Mouse (Mus musculus) CH12.LX (cell line): Measurements from ENCODE around the gene Cacna2d1. TPM values are rescaled to one million over a fixed set of nuclear protein-coding genes. Genes with fewer than 3 reads are reported as not detected.

ENCODE experiments used
- DNase-seq: peaks from one replicate; pipeline ENCODE4 v3.0.0-alpha.2; 2013; ENCODE audit errors: extremely low read depth
- H3K27ac ChIP-seq: 2 replicates; pipeline ENCODE4 v1.5.1; 2012; ENCODE audit warnings: low read depth, mild to moderate bottlenecking, control low read depth, moderate library complexity; ENCODE audit not compliant: insufficient read depth
- H3K27me3 ChIP-seq: replicated peaks from 2 replicates; pipeline ENCODE3; 2012; ENCODE audit warnings: inconsistent platforms
- H3K36me3 ChIP-seq, 2 experiments: replicated peaks in 1 of 2; 2 replicates each; pipeline versions ENCODE3 to v1.6.1; 2012; ENCODE audit warnings: inconsistent platforms in 1 of 2, low read length in 1 of 2, mild to moderate bottlenecking in 1 of 2, mixed read lengths in 1 of 2, moderate library complexity in 1 of 2; ENCODE audit not compliant: control insufficient read depth in 1 of 2, insufficient read depth in 1 of 2
- H3K4me1 ChIP-seq, 2 experiments: 2 replicates each; pipeline ENCODE4 v1.6.1; 2012; ENCODE audit warnings: inconsistent platforms in 1 of 2, moderate library complexity in 1 of 2; ENCODE audit not compliant: insufficient read depth in 2 of 2, control insufficient read depth in 1 of 2
- H3K4me2 ChIP-seq: 2 replicates; pipeline ENCODE4 v1.6.1; 2012; ENCODE audit warnings: low read depth, mild to moderate bottlenecking, control low read depth; ENCODE audit not compliant: poor library complexity, insufficient read depth, severe bottlenecking
- H3K4me3 ChIP-seq, 3 experiments: fragments of 150-350 bp in 1 of 3; sonication (generic) in 1 of 3; replicated peaks in 1 of 3; 2 replicates each; pipeline versions ENCODE3 to v1.5.1; 2011 to 2012; ENCODE audit warnings: low read depth in 2 of 3, low read length in 2 of 3, mild to moderate bottlenecking in 2 of 3, moderate library complexity in 2 of 3, control low read depth in 1 of 3, improper control_type of control experiment in 1 of 3, inconsistent platforms in 1 of 3, mixed read lengths in 1 of 3; ENCODE audit not compliant: poor library complexity in 1 of 3
- H3K79me2 ChIP-seq: replicated peaks from 2 replicates; pipeline ENCODE4 v1.6.1; 2012; ENCODE audit warnings: mild to moderate bottlenecking, moderate library complexity; ENCODE audit not compliant: control insufficient read depth, poor library complexity, insufficient read depth, severe bottlenecking; ENCODE audit errors: extremely low read depth
- H3K9ac ChIP-seq: 2 replicates; pipeline ENCODE4 v1.6.1; 2012; ENCODE audit warnings: low read depth, mild to moderate bottlenecking, control low read depth, moderate library complexity; ENCODE audit not compliant: insufficient read depth
- H3K9me3 ChIP-seq: replicated peaks from 2 replicates; pipeline ENCODE3; 2012; ENCODE audit warnings: low read length, inconsistent platforms, mixed read lengths
- BHLHE40 ChIP-seq: IDR thresholded peaks from 2 replicates; pipeline ENCODE4 v1.6.1; 2011; ENCODE audit warnings: mild to moderate bottlenecking, low read depth, low read length, improper control_type of control experiment
- CHD2 ChIP-seq: IDR thresholded peaks from 2 replicates; pipeline ENCODE4 v1.6.1; 2011; ENCODE audit warnings: low read length, improper control_type of control experiment
- CTCF ChIP-seq, 2 experiments: IDR thresholded peaks in 1 of 2; conservative IDR thresholded peaks in 1 of 2; 2 replicates each; pipeline ENCODE4 v1.5.1; 2011 to 2012; ENCODE audit warnings: low read depth in 2 of 2, low read length in 2 of 2, improper control_type of control experiment in 1 of 2, inconsistent platforms in 1 of 2, mild to moderate bottlenecking in 1 of 2, moderate library complexity in 1 of 2
- E2F4 ChIP-seq: IDR thresholded peaks from 2 replicates; pipeline ENCODE4 v1.6.1; 2011; ENCODE audit warnings: low read depth, low read length, improper control_type of control experiment; ENCODE audit not compliant: insufficient replicate concordance
- ELF1 ChIP-seq: IDR thresholded peaks from 2 replicates; pipeline ENCODE4 v1.6.1; 2014; ENCODE audit warnings: low read depth, mild to moderate bottlenecking, inconsistent platforms, low read length, improper control_type of control experiment
- EP300 ChIP-seq: IDR thresholded peaks from 2 replicates; pipeline ENCODE4 v1.6.1; 2011; ENCODE audit warnings: low read length, improper control_type of control experiment
- ETS1 ChIP-seq: conservative IDR thresholded peaks from 2 replicates; pipeline ENCODE4 v1.6.1; 2012; ENCODE audit warnings: low read depth, mild to moderate bottlenecking, inconsistent platforms, low read length, improper control_type of control experiment, moderate library complexity
- GABPA ChIP-seq: IDR thresholded peaks from 2 replicates; pipeline ENCODE4 v1.6.1; 2012; ENCODE audit warnings: low read depth, low read length, improper control_type of control experiment, inconsistent platforms; ENCODE audit not compliant: insufficient replicate concordance
- HCFC1 ChIP-seq: IDR thresholded peaks from 2 replicates; pipeline ENCODE4 v1.6.1; 2012; ENCODE audit warnings: low read depth, mild to moderate bottlenecking, inconsistent platforms, low read length, improper control_type of control experiment
- JUN ChIP-seq: IDR thresholded peaks from 2 replicates; pipeline ENCODE4 v1.6.1; 2011; ENCODE audit warnings: low read depth, mild to moderate bottlenecking, low read length, improper control_type of control experiment, moderate library complexity; ENCODE audit not compliant: insufficient read depth
- MAFK ChIP-seq: IDR thresholded peaks from 2 replicates; pipeline ENCODE4 v1.6.1; 2011; ENCODE audit warnings: low read length, improper control_type of control experiment; ENCODE audit not compliant: insufficient replicate concordance
- MAX ChIP-seq: IDR thresholded peaks from 2 replicates; pipeline ENCODE4 v1.6.1; 2011; ENCODE audit warnings: low read length, improper control_type of control experiment
- MEF2A ChIP-seq: IDR thresholded peaks from 2 replicates; pipeline ENCODE4 v1.6.1; 2014; ENCODE audit warnings: low read depth, mild to moderate bottlenecking, inconsistent platforms, low read length, improper control_type of control experiment, borderline replicate concordance
- MXI1 ChIP-seq: IDR thresholded peaks from 2 replicates; pipeline ENCODE4 v1.6.1; 2011; ENCODE audit warnings: mild to moderate bottlenecking, low read depth, low read length, improper control_type of control experiment
- MYC ChIP-seq: IDR thresholded peaks from 2 replicates; pipeline ENCODE4 v1.6.1; 2011; ENCODE audit warnings: low read depth, mild to moderate bottlenecking, improper control_type of control experiment, low read length
- NRF1 ChIP-seq: IDR thresholded peaks from 2 replicates; pipeline ENCODE4 v1.6.1; 2014; ENCODE audit warnings: low read depth, mild to moderate bottlenecking, inconsistent platforms, low read length, improper control_type of control experiment, moderate library complexity
- POLR2A ChIP-seq: IDR thresholded peaks from 2 replicates; pipeline ENCODE4 v1.6.1; 2011; ENCODE audit warnings: low read depth, mild to moderate bottlenecking, improper control_type of control experiment, low read length
- RAD21 ChIP-seq: IDR thresholded peaks from 2 replicates; pipeline ENCODE4 v1.6.1; 2011; ENCODE audit warnings: low read depth, mild to moderate bottlenecking, low read length, improper control_type of control experiment, moderate library complexity
- RCOR1 ChIP-seq: conservative IDR thresholded peaks from 2 replicates; pipeline ENCODE4 v1.6.1; 2012; ENCODE audit warnings: low read depth, mild to moderate bottlenecking, inconsistent platforms, low read length, improper control_type of control experiment
- SIN3A ChIP-seq: IDR thresholded peaks from 2 replicates; pipeline ENCODE4 v1.6.1; 2012; ENCODE audit warnings: low read length, improper control_type of control experiment, inconsistent platforms
- SMC3 ChIP-seq: IDR thresholded peaks from 2 replicates; pipeline ENCODE4 v1.6.1; 2011; ENCODE audit warnings: low read depth, low read length, improper control_type of control experiment
- TBP ChIP-seq: conservative IDR thresholded peaks from 2 replicates; pipeline ENCODE4 v1.6.1; 2011; ENCODE audit warnings: low read depth, low read length, improper control_type of control experiment
- UBTF ChIP-seq: IDR thresholded peaks from 2 replicates; pipeline ENCODE4 v1.6.1; 2012; ENCODE audit warnings: low read depth, mild to moderate bottlenecking, inconsistent platforms, low read length, improper control_type of control experiment, moderate library complexity
- USF1 ChIP-seq: IDR thresholded peaks from 2 replicates; pipeline ENCODE4 v1.6.1; 2014; ENCODE audit warnings: low read depth, mild to moderate bottlenecking, inconsistent platforms, low read length, improper control_type of control experiment
- USF2 ChIP-seq: conservative IDR thresholded peaks from 2 replicates; pipeline ENCODE4 v1.6.1; 2011; ENCODE audit warnings: low read depth, low read length, improper control_type of control experiment
- ZC3H11A ChIP-seq: IDR thresholded peaks from 2 replicates; pipeline ENCODE4 v1.6.1; 2012; ENCODE audit warnings: low read depth, mild to moderate bottlenecking, inconsistent platforms, low read length, improper control_type of control experiment
- ZKSCAN1 ChIP-seq: IDR thresholded peaks from 2 replicates; pipeline ENCODE4 v1.6.1; 2012; ENCODE audit warnings: low read depth, inconsistent platforms, low read length, improper control_type of control experiment, borderline replicate concordance
- ZNF384 ChIP-seq: IDR thresholded peaks from 2 replicates; pipeline ENCODE4 v1.6.1; 2012; ENCODE audit warnings: low read depth, low read length, improper control_type of control experiment, inconsistent platforms
- dilution Hi-C: fragments of 300-500 bp; cut with MboI; formaldehyde crosslinking; loops from 2 replicates; pipeline ENCODE4 v1.14.3; 2020; ENCODE audit warnings: low sequenced_read_pairs; ENCODE audit not compliant: extremely low pct_unique_long_range_greater_than_20kb, extremely low pct_ligation_motif_present
- in situ Hi-C: fragments of 300-500 bp; cut with MboI; formaldehyde crosslinking; loops from 3 replicates; pipeline ENCODE4 v1.14.3; 2019; ENCODE audit warnings: low sequenced_read_pairs, low pct_ligation_motif_present, low pct_unique_long_range_greater_than_20kb, mixed read lengths
- polyA plus RNA-seq: library from polyadenylated mRNA; unstranded; fragments of >175 nt; gene quantifications from 2 replicates; pipeline ENCODE4 v1.2.1, GENCODE M21; 2012; ENCODE audit warnings: low read depth; ENCODE audit not compliant: insufficient read length
- total RNA-seq, 2 experiments: library from RNA; depleted of rRNA; stranded (reverse); fragments of 300-350 nt in 1 of 2; fragments of >200 nt in 1 of 2; gene quantifications; 2 replicates each; pipeline ENCODE4 v1.2.3; 2012 to 2014

The Cacna2d1 gene
- total and polyA plus RNA-seq, 3 experiments, result 0.13 to 1.3 (median 0.28) TPM

DNA sequence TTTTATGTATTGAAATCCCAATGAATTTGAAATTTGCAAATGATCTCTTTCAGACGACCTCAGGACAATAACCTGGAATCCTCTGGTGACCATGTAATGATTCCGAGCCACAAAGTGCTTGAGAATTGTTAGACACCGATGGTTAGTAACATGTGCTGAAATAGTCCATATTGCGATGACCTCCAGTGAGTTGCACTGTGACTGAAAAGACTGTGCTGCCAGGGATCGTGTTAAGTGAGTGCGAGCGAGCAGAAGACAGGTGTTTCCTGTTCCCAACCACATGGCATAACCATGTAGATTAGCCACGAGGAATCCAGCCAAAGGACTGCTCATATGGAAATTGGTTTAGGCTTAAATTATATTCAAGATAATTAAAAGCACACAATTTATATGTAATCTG lies 475.5 kb downstream of the Cacna2d1 start:
- peaks cover 2% of the 10 kb centered on the region for H3K9me3 ChIP-seq
- H3K27ac ChIP-seq, result no peak overlapping the region
- dilution Hi-C loops, result no loop called here
- H3K27me3 ChIP-seq, result no peaks in the 10 kb centered on the region
- no peaks in the 10 kb centered on the region for H3K79me2 ChIP-seq
- TF ChIP-seq ZNF384, result no peak
- no peak for TF ChIP-seq MEF2A
- no peak for TF ChIP-seq HCFC1
- no peak for TF ChIP-seq ZC3H11A
- no peak for TF ChIP-seq EP300
- TF ChIP-seq SMC3, result no peak
- no peak for TF ChIP-seq E2F4
- no peak for TF ChIP-seq ZKSCAN1
- no peak for TF ChIP-seq ELF1
- TF ChIP-seq ETS1, result no peak
- no peak for TF ChIP-seq MAFK
- no peak for TF ChIP-seq TBP
- no peak for TF ChIP-seq USF2
- no peak for TF ChIP-seq USF1
- no peak for TF ChIP-seq MAX
- no peak for TF ChIP-seq CHD2
- TF ChIP-seq BHLHE40, result no peak
- no peak for TF ChIP-seq SIN3A
- no peak for TF ChIP-seq UBTF
- TF ChIP-seq, all 38 proteins: peak for 0
- in situ Hi-C loops, result no loop called here
- peaks cover 0 to 2% of the 10 kb centered on the region in 2 experiments; a peak in 1 of 4 replicates for H3K4me1 ChIP-seq
- no peaks in the 10 kb centered on the region for H3K36me3 ChIP-seq
- DNase-seq, result no peak
- H3K4me3 ChIP-seq, result no peak overlapping the region
- no peak overlapping the region for H3K4me2 ChIP-seq
- no peak overlapping the region for H3K9ac ChIP-seq

GRCm38 (mm10) chr5:16414693-16415092 lies 480.2 kb downstream of the Cacna2d1 start:
- no peak overlapping the region for H3K4me2 ChIP-seq
- H3K27ac ChIP-seq, result no peak overlapping the region
- in situ Hi-C loops (no loop called here), dilution Hi-C loops (no loop called here)
- H3K79me2 ChIP-seq, result no peaks in the 10 kb centered on the region
- H3K36me3 ChIP-seq, result no peaks in the 10 kb centered on the region
- peaks cover 0 to 2% of the 10 kb centered on the region in 2 experiments; a peak in 1 of 4 replicates for H3K4me1 ChIP-seq
- no peak overlapping the region for H3K9ac ChIP-seq
- H3K27me3 ChIP-seq, result no peaks in the 10 kb centered on the region
- no peak for TF ChIP-seq EP300
- TF ChIP-seq NRF1, result no peak
- no peak for TF ChIP-seq E2F4
- TF ChIP-seq SMC3, result no peak
- no peak for TF ChIP-seq MXI1
- TF ChIP-seq ETS1, result no peak
- no peak for TF ChIP-seq JUN
- TF ChIP-seq ZNF384, result no peak
- no peak for TF ChIP-seq RAD21
- TF ChIP-seq GABPA, result no peak
- TF ChIP-seq POLR2A, result no peak
- no peak for TF ChIP-seq ELF1
- no peak for TF ChIP-seq CTCF (conservative IDR thresholded peaks at IDR 0.05 in 1 of 2, IDR thresholded peaks at IDR 0.05 in 1 of 2; ENCODE audit: low read depth in 2 of 2, low read length in 2 of 2)
- TF ChIP-seq USF2, result no peak
- TF ChIP-seq RCOR1, result no peak
- TF ChIP-seq CHD2, result no peak
- no peak for TF ChIP-seq MYC
- no peaks in the 10 kb centered on the region for H3K9me3 ChIP-seq
- H3K4me3 ChIP-seq, result no peak overlapping the region
- no peak for DNase-seq
